Mouse (Mus musculus) E14TG2a.4 (cell line): ENCODE data around the gene D630003M21Rik.

Source experiments
- CTCF ChIP-seq: conservative IDR thresholded peaks from 2 replicates; pipeline ENCODE4 v1.5.1; 2014; ENCODE audit warnings: low read length
- NANOG ChIP-seq: IDR thresholded peaks from 2 replicates; pipeline ENCODE4 v1.6.1; 2014; ENCODE audit warnings: borderline replicate concordance, low read length, mixed read lengths
- POU5F1 ChIP-seq: IDR thresholded peaks from 2 replicates; pipeline ENCODE4 v1.6.1; 2014; ENCODE audit warnings: low read length, borderline replicate concordance

GRCm38 (mm10) chr2:158241126-158241738 lies 12.2 kb upstream of the D630003M21Rik start:
- TF ChIP-seq CTCF: no peak
- no peak for TF ChIP-seq POU5F1
- no peak for TF ChIP-seq NANOG
